Mouse (Mus musculus): ENCODE results near the gene Kif28.
"Not testable (repeated sequence)": the region's sequence is repeated elsewhere in the genome, so short reads cannot be mapped to it uniquely, and the experiment has no call there.

Kif28 gene

DNA sequence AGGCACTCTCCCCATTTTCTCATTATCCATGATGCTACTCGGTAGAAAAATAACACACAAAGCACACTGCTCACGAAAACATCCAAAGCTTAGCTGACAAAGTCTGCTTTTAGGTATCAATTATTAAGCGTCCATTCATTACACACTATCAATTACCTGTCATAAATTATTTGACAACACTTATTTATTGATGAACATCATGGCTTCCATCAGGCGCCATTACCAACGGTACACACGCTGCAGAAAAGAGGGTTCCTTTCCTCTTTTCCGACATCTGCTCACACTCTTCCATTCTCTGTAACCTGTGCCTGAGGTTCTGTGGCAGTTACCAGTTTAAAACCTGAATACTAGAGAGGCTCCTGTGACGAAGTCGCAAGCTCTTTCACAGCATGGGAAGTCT is at the start of gene Kif28:
Gene Kif28, minus strand, starts transcription at position 101 of the 400 bp plus-strand sequence.
- DNase-seq (ENCODE audit: low read depth), result no peak

DNA sequence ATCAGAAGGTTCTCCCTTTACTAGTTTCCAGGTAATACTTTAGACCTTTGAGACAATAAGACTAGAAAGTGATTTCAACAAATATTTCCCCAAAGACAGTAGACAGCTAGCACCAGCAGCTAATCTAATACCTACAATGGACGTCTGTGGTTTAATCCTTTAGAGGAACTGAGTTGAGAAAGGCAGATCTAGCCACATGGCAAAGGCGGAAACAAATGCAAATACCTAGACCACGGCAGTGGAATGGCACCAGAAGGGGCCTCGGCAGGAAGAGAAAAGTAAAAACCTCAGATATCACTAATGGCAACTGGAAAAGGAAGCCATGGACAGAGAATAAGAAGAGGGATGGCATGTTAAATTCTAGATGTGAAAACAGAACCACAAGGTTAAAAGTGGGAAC is 42.2 kb upstream of the Kif28 start:
- no peak for DNase-seq (ENCODE audit: low read depth)

DNA sequence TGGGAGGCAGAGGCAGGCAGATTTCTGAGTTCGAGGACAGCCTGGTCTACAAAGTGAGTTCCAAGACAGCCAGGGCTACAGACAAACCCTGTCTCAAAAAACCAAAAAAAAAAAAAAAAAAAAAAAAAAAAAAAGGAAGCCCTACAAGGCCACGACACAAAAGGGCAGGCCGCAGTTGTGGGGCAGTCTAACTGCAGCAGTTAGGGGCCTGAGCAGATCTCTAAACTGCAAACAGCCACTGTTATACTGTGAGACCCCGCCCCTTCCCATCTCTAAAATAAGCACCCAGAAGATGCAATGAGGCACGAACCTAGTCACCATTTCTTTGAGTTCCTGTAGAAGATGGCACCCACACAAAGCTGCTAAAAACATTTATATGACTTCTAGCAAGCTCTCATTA is 40.4 kb upstream of the Kif28 start:
- DNase-seq (ENCODE audit: low read depth), result no peak

DNA sequence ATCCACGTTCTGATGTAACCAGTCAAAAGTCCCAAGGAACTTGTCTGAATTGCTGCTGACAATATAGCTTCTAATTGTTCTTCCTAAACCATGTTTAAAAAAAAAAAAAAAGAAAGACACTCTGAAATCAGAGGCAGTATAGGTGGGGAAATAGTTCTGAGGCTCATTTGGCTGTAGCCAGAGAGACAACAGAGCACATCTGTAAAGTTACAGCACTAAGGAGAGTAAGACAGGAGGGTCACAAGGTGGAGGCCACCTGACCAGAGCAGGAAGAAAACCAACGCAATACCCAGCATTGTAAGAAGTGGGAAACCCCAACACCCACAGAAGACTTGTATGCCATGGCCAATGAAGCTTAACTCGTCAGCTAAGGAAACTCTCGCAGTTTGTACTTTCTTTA is 39.0 kb upstream of the Kif28 start:
- no peak for DNase-seq (ENCODE audit: low read depth)

DNA sequence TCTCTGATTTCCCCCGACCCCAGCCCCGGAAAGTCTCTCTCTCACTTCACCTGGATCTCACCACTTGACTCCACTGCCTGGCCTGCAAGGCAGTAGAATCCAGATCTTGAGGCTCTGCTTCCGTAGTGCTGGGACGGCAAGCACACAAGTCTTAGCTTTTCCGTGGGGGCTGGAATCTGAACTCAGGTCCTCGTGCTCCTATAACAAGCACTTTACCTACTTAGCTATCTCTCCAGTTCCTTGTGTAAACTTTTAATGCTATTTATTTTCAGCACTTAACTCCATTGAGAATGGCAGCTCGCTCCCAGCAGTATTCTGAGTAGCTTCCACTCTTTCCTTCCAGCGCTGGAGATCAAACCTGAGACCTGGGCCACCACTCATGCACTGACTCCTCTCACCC is 31.8 kb upstream of the Kif28 start:
- DNase-seq (ENCODE audit: low read depth), result no peak

DNA sequence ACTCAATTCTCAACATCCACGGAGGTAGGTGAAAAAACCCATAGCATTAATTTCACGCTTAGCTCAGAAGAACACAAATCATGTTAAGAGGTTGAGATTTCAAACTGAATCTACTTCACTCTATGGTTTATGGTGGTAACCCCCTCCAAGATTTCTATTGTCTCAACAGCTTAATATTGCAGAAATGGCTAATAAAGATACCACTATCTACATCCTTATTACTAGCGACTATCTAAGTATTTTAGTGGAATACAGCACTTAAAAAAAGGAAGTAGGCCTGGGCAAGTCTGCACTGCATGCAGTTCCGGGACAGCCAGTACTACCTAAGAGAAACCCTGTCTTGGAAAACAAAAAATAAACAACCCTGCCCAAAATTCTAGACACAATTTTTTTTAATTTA is 15.5 kb upstream of the Kif28 start:
- DNase-seq (ENCODE audit: low read depth), result no peak

DNA sequence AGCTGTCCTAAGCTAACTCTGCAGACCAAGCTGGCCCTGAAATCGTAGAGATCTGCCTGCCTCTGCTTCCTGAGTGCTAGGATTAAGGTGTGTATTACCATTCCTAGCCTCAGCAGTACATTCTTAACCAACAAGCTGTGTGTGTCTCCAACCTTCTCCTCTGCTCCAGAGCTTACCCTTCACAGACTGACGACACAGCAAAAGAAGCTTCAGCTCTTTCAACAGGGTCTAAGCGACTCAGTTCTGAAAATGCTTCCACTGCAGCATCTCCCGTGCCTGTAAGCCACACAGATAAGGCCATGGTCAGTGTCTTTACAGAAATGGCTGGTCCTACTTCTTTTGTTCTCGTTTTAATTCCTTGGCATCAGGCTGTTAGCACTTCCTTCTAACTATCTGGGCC is 15.0 kb upstream of the Kif28 start:
- DNase-seq (ENCODE audit: low read depth), result no peak

DNA sequence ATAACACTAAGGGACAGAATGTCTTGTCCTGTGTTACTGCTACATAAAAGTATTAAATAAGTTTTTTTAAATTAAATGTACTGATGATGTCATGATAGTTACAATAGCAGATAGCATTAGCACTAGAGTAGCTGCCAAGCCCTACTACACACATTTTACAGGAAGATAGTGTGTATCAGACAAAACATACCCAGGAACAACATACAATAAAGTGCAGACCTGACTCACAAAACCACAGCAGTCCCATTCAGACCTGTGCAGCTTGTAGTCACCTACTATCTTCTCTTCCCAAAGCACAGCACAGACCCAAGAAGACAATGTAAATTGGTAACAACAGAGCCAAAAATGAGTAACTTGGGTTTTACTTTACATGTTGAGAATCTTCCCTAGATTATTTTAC is 11.4 kb upstream of the Kif28 start:
- no peak for DNase-seq (ENCODE audit: low read depth)

DNA sequence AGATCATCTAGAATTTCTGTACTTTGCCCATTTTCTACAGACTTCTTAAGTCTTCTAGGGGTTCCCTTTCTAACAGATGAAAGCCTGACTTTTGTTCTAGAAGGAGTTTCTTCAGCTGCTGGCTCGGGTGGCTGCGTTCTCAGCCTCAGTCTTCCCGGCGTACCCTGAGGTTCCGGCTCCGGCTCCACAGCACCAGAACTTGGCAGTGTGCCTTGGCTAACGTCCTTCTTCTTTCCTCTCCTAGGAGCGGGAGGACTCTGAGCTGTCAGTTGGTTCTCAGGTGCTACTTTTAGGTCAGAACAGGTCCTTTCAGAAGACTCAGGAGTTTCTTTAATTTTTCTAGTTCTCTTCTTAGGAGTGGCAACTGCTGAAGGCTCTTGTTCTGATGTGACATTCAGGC is 7.9 kb upstream of the Kif28 start:
- DNase-seq (ENCODE audit: low read depth), result no peak

DNA sequence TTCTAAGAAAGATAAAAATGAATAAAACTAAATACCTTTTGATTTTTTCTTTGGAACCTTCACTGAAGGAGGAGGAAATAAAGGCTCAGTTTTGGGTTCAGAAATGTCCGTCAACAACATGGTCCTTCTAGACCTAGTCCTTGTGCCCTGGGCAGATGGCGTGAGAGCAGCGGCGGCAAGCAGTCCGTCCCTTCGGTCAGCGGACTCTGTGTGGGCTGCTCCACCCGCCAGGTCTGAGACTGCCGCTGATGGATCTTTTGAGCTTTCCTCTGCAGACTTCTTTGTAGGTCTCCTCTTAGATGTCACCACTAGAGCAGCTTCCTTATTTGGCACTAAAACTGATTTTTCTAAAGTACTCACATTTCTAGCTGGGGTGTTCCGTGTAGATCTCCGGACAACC is 7.2 kb upstream of the Kif28 start:
- no peak for DNase-seq (ENCODE audit: low read depth)

DNA sequence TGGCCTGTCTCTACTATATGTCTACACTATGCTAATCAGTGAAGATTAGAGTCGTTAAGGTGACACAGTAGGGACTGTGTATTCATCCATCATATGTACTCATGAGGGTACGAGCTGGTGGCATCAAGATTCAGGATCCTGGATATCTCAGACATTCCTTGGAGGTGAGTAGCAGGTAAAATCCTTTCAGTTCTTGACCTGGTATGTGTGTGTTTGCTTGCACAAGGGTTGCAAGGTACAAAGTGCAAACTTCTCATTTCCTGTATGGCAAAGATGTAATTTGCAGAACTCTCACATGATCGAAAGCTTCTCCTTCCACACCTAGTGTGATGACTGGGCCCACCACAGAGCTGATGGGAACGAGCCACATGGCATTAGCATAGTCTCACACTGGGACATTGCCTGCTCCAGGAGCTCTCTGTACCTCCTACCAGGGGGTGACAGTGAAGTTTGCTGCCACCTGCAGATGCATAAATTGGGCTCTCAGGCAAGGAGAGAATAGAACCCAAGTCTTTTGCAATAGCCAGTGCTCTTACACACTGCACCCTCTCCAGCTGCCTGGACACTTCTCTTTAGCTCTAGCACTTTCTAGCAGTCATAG is 1.4 kb downstream of the Kif28 start:
- DNase-seq (ENCODE audit: low read depth), result no peak

DNA sequence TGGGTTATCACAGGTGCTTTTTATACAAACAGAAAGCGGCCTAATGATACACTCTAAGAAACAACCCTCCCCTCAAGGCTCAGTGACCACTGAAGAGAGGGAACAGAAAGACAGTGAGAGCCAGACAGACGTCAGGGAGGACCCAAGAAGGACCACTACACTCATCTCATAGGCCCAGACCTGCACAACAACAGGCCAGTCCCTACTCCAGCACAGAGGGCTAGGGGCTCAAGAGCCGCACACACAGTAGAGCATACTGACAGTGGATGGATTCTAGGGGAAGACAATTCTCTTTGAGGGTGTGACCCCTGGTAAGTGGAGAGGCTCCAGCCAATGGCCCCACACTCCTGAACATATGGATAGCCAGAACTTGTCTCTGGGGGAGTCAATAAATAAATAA is 8.6 kb downstream of the Kif28 start:
- DNase-seq (ENCODE audit: low read depth), result no peak

DNA sequence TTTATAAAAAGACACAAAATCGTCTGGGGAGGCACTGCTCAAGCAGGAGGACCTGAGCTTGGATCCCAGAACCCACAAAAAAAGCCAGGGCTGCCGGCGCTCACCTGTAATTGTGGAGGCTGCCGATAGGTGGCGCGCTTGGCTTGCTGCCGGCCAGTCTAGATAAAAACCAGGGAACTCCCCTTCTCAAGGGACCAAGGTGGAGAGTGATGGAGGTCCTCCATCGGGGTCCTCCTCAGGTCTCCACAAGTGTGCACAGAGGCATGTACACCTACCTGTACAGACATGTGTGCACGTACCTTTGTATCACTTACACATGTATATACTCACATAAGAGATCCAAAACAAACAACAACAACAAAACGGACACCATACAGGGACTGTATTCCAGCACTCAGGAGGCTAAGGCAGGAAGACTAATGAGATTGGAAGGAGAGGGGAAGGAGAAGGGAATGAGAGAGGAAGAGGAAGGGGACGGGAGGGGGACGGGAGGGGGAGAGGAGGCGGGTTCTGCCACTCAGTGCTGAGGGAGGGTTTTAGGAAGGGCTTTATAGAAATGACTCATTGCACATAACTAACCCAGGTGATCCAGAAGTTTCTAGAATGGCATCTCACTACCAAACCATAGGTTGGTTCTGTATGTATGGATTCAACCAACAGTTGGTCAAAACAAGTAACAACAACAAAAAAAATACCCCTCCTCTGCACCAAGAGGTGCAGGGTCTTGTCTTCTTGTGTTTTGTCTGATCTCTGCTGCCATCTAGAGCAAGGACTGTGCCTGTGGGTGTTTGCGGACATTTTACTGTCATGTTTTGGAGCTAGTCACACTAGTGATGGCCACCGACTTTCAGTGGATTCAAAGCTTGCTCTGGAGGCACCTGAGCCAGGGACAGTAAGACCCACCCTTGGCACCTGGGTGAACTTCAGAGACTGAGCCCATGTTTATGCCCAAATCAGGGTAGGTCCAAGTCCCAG is 10.3 kb downstream of the Kif28 start:
- DNase-seq (ENCODE audit: low read depth), result no peak

DNA sequence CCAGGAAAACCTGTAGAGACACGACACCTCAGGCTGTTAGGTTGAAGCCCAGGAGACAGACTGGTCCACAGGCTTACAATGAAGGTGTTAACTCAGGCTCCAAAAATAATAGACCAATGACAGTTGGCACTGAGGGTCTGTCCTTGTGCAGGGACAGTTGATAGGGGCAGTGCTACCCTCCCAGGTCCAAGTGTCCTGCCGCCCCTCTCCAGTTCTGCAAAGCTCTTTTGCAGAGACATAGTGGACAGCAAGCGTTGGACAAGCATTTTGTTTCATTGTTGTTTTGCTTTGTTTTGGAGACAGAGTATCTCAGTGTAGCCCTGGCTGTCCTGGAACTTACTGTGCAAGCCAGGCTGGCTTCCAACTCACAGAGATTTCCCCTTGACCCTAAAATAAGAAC is 13.7 kb downstream of the Kif28 start:
- DNase-seq (ENCODE audit: low read depth), result no peak

DNA sequence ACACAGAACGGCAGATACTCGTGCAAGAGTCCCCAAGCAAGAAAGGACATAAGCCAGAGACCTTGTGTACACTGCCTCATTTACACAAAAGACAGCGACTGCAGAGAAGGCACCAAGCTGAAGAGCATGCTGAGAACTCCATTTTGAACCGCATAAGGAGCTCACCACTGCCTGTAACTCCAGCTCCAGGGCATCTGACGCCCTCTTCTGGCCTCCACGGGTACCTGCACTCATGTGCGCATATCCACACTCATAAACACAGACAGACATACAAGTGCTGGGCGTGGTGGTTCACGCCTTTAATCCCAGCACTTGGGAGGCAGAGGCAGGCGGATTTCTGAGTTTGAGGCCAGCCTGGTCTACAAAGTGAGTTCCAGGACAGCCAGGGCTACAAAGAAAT is 16.4 kb downstream of the Kif28 start:
- DNase-seq (ENCODE audit: low read depth), result no peak

DNA sequence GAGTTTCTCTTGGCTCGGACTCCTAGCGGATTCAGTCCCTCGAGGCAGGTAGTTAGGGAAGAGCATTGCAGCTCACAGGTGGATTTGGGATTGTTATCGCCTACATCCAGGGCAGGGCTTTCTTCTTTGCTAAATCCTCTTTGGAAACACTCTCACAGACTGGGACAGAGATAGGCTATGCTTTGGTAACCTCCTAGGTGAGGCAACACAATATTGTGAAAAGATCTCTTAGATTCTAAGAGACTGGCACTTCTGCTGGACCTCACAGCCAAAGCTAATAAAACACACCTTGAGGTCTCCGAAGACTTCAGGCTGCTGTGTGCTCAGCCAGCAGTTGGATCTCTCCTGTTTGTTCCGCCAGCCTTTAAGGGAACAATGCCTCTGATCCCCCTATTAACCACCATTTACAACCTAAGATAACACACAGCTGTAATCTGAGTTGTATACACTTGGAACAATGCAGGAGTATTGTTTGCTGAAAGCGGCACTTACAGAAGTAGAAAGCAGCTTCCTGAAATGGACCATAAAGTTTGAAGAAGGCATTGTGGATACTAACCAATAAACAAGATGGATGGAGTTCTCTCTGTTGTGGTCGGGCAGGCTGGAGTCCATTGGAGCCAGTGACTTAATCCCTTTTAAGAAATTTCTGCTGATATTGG is 22.1 kb downstream of the Kif28 start:
- no peak for DNase-seq (ENCODE audit: low read depth)

DNA sequence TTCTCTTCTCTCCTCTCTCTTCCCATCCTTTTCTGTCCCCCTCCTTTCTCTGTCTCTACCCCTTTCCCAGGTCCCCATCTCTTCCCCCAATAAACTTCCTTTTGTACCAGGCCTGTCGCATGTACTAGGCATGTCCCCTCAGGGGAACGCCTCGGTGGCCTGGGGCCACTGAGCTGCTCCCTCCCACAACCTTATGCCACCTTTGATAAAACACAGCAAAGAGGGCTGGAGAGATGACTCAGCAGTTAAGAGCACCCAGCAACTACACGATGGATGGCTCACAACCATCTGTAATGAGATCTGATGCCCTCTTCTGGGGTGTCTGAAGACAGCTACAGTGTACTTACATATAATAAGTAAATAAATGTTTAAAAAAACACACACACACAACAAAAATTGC is 29.3 kb downstream of the Kif28 start:
- no peak for DNase-seq (ENCODE audit: low read depth)

DNA sequence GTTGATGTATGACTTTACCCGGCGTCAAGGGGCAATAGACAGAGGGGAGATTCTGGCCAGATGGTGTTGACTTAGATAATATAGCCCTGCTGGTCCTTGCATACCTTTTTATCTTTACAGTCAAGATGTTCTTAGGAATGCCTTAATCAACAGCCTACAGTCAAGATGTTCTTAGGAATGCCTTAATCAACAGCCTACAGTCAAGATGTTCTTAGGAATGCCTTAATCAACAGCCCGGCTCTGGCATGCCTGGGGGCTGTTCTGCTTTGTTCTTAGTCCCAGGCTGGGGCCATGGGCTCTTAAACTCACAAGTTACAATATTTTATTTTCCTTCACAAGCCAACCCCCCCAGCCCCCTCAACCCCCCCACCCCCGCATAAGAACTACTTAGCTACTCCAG is 29.8 kb downstream of the Kif28 start:
- not testable (repeated sequence) for DNase-seq (ENCODE audit: low read depth)

DNA sequence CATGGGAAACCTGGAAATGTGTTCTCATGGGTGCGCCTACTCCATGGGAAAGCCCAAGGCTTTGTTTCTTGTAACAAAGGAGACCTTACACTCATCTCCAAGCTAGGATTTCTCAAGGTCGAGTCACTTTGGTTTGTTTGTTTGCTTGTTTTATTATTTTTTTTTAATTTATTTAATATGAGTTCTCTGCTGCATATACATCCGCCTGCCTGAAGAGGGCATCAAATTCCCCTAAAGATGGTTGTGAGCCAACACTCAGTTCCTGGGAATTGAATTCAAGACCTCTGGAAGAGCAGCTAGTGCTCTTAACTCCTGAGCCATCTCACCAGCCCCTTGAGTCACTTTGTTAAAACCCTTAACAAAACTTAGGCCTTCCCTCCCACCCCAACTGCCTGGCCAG is 31.7 kb downstream of the Kif28 start:
- no peak for DNase-seq (ENCODE audit: low read depth)

DNA sequence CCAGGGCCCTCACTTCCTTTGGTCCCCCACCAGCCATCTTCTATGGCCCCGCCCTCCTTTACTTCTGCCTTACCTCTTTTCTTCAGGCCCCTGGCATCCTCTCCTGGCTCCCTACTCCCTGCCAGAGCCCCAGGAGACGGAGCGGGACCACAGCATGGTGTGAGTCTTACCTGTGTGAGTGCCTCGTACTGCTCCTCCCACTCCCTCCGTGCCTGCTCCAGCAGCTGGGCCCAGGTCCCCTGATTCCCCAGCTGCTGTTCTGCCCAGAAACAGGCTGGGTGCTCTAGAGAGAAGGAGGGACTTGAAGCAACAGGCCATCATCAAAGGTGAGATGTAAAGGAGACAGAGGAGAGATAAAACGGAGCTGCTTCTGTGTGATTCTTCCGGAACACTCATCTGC is 32.4 kb downstream of the Kif28 start:
- DNase-seq (ENCODE audit: low read depth), result no peak

DNA sequence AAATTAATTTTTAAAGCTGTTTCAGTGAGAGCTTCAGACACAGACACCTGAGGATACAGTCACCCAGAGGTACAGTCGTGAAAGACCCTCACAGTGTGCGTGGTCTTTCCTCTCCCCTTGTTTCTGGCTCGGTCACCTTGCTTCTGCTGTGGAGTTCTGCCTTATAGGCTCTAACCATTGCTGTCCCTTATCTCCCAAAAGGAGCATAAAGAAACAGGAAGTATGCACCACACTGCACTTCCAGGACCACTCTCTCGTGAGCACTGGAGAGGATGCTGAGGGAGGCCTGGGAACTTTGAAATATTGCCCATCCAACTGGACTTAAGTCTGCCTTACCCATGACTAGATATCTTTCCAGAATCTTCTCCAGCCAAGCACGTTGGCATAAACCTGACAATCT is 34.3 kb downstream of the Kif28 start:
- no peak for DNase-seq (ENCODE audit: low read depth)

DNA sequence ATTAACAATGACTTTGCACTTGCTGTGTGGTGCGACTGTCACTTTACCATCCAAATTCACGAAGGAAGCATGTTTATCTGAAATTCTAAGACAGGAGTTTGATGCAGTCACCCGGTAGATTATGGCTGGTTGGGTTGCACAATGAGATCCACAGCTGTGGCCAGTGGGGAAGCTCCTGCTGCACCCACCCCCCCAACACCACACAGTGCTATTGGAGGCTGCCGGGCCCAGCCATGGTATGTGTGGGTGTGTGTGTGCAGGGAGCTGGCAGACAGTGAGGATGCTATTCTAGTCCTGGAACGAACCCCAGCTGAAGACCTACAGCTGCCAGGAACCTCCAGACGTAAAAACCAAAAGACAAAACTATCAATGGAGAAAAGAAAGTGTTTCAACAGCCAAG is 35.7 kb downstream of the Kif28 start:
- DNase-seq (ENCODE audit: low read depth), result no peak

DNA sequence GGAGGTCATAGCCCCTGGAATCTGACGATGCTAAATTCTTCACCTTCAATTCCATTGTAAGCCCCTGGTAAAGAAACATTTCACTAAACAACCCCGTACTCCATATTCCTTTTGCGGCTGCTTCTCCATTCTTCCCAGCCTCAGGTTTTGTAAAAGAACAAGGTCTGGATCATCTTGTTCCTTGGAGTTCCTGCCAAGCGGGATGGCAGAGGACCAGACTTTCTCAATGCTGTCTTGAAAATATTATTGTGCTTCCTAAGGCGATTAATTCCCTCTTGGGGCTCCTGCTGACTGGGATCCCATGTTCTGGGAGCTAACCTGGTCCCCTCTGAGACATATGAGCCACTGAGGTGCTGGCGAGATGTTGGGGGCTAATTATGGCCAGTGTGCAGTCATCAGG is 39.9 kb downstream of the Kif28 start:
- no peak for DNase-seq (ENCODE audit: low read depth)
